Mouse (Mus musculus) frontal cortex, postnatal 14 days (tissue): ENCODE measurements at regions not wholly inside any gene's neighbourhood (a gene's known extent, or its start where the extent isn't known, plus 50 kb on each side); places are given as distances from the start of the nearest gene placed in this dataset.
A peak's percentile ranks its signal among the peaks of the same experiment; 100 is the strongest.

ENCODE experiments used
- DNase-seq, 2 experiments: peaks; one replicate each; pipeline ENCODE4 v3.0.0; 2022; ENCODE audit warnings: low spot score in 2 of 2

DNA sequence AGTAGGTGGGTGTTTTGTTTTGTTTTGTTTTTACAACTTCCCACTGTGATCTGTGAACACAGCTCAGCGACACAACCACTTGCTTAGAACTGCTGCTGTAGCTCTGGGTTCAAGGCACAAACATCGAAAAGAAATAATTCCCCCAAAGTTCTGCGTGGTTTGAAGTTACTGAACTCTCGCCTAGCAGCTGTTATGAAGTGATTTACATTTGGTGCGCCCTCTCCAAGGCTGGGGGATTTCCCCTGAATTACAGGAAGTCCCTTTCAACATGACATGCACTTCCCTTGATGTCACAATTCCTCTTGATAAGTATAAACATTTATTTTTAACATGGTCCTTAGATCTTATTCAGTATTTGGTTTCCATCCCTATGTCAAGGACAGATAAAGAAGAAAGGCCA lies 336.3 kb upstream of the Adgrl2 start:
- no peak for DNase-seq

DNA sequence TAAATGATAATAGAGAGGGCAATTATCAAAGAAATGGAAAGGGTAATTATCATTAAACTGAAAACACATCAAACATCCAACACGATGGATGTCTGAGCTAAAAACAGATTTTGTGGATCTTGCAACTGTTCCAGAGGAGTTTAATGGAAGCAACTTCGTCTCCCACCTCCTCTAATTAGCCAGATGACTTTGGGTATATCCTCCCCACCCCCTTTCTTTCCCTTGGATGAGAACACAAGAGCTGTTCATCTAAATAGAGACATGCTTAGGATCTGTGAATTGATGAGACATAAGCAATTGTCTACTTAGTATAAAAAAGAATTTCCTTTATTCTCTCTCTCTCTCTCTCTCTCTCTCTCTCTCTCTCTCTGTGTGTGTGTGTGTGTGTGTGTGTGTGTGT lies 333.7 kb upstream of the Adgrl2 start:
- DNase-seq, result no peak

DNA sequence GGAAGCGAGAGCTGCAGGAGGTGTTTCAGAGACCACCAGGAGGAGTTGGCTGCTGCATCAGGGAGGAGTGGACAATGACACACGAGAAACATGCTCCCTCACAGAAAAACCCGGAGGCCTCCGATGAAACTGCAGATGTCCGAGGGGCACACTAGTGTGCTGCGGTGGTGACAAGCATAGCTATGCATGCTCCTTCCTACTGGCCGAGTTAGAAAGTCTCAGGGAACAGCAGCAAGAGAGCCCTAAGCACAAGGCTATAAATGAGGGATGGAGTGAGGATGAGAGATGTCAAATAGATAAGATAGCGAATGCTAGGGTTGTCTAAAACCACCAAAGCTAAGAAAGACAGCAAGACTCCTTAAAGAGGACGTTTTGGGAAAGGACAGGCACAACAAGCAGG lies 328.4 kb upstream of the Adgrl2 start:
- no peak for DNase-seq

DNA sequence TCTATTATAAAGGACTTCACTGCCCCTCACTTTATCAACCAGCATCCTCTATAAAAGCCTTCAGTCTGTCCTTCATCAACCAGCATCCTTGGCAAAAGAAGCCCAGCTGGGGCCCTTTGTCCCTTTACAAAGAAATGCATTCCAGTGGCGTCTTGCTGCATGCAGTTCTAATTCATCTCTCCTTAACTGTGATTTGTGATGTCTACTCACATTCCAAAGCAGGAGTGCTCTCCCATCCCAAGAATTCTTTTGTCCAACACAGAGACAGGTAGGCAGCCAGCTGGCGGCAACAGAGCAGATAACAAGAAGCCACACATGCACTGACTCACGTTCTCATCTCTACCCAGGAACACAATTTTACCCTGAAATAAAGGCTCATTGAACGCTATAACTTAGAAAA lies 323.9 kb upstream of the Adgrl2 start:
- DNase-seq, result no peak

DNA sequence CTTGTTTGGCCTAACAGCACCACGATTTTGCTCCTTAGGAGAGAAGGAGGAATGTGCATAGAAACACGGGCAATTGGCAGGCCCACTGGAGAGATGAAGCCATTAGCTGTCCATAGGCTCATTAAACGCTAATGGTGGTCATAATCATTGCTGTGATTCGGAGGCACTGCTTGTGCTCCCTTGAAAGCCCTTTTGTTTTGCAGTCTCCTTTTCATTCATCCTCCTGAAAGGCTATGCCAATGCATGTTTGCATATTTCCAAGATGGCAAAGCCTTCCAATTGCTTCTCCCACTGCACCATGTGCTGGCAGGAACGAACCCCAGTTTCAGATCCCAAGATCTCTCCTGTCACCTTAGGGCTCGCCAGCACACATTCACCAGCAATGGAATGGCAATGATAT lies 322.9 kb upstream of the Adgrl2 start:
- DNase-seq, result no peak

DNA sequence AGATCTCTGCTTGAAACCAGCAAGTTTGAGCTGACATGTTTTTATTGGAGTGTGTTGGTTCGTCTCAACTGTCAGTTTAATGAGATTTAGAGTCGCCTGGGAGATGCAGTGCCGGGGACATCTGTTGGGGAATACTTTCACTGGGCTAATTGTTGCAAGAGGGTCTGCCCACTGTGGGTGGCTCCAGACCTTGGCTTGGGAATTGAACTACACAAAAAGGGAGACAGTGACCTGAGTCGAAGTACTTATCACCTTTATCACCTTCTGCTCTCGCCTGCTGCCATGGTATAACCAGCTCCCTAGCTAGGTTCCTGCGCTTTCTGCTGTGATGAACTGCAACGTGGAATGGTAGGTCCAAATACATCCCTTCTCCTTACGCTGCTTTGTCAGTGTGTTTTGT lies 321.2 kb upstream of the Adgrl2 start:
- no peak for DNase-seq

DNA sequence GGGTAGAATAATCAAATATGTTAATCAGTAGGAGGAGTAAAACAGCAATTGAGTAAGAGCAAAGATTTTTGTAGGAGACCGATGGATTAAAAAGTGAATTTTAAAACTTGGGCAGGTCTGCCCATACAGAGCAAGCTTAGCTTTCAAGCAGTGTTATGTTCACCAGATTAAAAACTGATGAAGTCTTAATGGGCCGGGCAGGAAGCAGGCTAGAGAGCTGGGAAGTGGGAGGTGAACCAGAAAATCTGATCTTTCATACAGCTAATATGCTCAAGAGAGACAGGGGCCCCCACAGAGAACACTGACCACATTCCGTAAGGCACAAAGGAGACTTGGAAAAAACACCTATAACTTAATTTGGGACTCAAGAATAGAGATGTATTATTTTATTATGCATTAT lies 316.4 kb upstream of the Adgrl2 start:
- no peak for DNase-seq

DNA sequence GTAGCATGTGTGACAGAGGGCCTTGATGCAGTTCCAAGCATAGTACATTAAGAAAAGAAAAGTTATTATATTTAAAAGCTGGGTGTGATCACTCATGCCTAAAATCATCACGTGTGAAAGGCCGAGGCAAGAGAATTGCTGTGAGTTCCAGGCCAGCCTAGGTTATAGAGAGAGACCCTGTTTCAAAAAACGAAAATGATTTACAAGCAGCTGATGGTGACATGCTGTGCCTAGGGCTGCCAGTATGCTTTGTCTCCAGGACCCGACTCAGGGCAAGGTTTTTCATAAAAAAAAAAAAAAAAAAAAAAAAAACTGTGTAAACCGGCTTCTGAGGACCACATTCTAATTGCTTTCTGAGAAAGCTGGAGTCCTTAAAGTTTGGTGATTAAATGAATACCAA lies 315.9 kb upstream of the Adgrl2 start:
- DNase-seq, result no peak

DNA sequence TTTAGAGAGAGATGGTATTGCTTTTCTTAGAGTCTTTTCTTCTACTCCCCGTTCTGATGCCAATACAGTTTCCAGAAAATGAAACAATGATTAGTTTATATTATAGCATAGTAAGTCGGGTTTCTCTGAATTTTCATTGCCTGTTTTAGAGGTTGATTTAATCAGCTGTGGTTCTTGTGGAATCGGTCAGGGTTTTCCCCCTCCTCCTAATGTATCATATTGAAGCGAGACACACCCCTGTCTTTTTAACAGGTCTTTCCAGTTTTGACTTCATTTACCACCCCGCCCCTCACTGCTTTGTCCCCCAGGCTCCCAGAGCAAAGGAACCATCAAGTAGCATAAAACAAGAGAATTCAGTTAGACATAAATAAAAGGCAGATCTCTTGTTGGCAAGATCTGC lies 315.1 kb upstream of the Adgrl2 start:
- DNase-seq, result no peak

DNA sequence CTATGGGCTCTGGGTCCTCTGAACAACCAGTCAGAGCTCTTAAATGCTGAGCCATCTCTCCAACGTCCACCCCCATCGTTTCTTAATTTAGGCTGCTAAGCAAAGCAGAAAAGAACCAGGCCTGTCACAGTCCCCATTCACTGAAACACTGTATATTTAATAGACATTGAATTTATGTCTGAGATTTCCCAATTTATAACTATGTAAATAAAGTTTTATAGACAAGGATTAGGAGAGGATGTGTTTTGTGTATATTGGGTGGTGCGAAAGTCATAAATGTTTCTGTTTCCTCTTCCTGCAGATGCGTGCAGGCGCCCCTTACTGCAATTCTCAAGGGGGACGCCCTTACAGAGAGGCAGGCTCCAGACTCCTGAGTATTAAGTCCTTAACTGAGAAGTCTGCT lies 314.7 kb upstream of the Adgrl2 start:
- no peak for DNase-seq

DNA sequence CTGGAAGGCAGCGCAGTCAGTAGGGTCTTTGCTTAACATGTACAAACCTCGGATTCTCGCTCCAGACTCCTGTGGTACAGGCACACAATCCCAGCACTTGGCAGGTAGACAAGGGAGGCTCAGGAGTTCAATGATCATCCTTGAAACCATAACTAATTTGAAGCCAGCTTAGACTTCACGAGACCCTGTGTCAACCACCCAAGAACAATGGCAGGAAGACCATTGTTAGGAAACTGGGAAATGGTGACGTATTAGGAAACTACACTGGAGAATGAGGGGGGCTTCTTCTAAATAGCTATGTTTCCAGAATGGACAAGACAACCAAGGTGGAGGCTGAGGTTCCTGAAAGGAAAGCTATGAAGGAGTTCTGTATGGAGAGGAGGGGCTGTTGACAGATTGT lies 313.1 kb upstream of the Adgrl2 start:
- DNase-seq, result no peak

DNA sequence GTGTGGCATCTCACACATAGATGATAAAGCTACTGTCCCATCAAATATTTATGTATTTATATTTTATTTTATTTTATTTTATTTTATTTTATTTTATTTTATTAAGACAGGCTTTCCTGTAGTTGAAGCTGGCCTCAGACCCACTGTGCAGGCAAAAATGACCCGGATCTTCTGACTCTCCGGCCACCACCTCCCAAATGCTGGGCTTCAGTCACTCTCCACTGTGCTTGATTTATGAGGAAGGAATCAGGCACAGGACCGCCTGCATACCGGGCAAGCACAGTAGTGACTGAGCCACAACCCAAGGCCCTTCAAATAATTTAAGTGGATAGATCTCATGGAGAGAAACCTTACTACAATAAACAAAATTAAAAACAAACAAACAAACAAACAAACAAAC lies 309.6 kb upstream of the Adgrl2 start:
- DNase-seq, result no peak

DNA sequence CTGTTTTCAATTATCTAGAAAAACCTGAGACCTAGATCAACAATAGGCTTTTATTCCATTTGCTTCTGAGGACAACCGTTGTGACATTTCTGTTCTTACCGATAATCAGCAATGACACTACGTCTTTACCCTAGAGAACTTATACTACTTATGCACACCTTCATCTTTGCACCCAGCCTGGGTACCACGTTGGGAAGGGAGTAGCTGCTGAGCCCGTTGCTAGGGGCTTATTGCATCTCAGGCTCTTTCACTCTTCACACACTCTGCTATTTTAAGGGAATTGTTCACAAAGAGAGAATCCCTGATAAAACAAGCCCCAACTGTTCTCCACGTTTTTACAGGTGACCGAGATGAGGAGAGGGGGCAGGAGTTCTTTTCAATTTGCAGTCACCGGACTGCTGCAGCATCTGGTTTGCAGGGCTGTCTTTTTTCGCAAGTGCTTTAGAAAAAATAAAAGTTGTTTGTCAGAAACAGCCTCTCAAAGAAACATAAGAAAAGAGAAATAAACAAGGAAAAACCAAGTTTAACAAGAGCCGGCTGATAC lies 306.1 kb upstream of the Adgrl2 start:
- no peak for DNase-seq

DNA sequence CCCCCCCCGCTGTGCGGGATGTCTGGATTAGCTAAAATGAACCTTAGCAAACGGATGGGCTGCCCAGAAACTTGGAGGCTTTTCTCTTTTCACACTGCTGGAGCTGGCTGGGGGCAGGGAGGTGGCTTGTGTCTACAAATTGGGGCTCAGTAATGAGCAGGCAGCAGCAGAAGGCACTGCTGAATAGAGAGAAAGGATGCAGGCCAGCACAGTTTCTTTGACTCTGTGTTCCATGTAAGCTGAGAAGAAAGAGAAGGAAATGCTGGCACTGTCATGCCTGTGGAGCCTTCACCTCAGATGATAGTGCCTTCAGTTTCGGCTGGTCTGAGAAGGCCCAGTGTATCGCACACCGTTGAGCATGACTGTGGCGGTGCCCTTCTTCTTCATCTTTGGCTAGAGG lies 305.6 kb upstream of the Adgrl2 start:
- DNase-seq, result peak in 1 of 2 experiments; percentile 15

DNA sequence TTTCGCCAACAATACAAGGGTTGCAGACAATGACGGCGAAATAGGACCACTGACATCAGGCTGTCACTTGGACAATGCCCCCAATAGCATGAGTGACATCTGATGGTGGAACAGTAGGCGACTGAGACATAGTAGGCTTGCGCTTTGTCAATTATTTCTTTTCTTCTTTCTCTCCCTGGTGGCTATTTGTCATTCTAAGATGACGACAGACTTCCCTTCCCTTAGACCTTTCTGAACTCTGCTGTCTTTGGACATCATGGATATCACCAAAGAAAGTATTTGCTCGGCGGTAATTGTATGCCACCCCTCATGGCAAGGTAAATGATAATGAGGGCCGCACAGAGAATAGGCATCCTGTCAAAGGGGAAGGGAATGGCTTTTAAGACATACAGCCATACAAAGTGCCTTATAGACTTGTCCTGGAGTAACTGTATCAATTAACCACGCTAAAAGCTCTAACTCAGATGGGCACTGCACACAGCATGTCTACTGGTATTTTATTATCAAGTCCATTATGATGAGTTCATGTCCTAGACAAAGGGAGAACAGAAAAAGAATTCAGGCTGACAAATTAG lies 305.0 kb upstream of the Adgrl2 start:
- no peak for DNase-seq

DNA sequence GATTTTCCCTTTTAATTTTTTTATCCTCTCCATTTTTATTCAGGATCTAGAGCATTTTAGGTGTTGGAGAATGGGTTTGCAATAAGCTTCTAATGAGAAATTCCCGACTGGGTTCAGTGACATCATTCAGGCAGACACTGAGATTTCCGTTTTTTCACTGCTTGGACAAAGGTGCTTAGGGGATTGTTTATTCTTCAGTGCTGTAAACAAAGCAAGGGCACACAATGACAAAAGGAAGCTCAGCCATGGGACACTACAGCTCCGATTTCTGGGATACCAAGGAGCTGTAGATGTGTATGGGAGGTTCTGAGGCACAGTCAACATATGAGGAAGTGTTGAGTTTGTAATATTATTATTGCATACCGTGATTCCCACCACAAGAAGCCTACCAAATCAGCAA lies 304.1 kb upstream of the Adgrl2 start:
- no peak for DNase-seq

DNA sequence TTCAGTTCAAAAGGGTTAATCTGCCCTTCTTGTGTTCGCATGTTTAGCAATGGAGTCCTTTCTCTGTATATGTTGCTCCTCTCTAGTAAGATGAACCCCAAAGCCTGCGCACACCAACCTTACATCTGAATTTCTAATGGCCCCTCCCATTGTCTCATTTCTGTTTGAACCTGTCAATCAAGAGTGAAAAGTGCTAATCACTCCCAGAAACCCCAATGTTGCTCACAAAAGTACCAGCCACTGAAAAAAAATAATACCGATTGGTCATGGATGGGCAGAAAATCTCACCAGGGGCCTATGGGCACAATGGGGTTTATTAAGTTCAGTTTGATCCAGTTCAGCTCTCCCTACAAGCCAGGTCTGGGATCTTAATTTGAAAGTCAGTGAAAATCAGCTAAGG lies 302.1 kb upstream of the Adgrl2 start:
- no peak for DNase-seq

DNA sequence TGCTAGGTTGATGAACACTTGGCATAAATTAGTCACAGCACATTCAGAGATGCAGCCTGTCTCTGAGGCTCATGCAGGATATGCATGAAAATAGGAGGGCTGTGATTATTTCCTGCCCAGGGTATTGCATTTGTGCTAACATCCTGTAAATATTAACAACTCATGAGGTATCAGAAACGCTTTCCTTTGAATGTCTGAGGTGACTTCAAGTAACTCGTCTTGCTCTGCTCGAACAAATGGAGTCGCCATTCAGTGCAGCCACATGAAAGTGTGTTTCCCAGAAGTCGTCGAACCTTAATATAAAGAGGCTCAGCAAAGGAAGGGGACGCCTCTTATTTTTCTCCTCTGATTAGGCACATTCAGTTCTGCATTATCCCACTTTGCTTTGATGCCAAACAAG lies 301.1 kb upstream of the Adgrl2 start:
- DNase-seq, result no peak

DNA sequence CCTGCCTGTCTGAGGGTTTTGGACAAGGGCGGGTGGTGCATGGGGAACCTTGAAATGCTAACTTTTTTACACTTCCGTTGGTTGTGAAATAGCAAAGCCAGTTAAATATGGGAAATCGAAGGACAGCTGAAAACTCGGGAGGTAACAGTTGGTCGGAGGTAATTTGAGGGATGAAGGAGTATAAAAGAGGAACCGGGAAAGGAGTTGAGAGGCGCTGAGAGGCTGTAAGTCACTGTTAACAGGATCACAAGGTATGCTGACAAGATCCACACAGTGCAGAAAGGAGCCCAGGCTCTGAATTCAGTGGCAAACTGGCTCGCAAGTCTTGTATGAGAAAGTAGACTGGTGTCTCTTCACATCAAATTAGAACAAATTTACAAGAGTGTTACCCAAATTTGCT lies 299.9 kb upstream of the Adgrl2 start:
- DNase-seq, result no peak

DNA sequence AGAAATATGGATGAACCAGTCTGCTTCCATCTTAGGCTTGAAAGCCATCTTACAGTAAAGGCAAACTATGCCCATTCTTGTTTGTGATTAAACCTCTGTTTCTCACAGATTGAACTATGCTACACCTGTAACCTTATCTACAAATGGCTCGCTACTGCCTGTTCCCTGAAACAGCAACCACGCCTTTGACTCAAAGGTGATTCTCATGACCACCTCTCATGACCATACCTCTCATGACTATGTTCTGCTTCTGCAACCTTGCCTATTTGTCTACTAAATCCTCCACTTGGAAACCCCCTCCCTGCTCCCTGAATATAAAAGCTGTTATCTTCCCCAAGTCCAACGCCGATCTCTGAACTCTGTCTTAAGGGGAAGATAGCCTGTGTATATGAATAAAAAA lies 296.7 kb upstream of the Adgrl2 start:
- DNase-seq, result no peak

DNA sequence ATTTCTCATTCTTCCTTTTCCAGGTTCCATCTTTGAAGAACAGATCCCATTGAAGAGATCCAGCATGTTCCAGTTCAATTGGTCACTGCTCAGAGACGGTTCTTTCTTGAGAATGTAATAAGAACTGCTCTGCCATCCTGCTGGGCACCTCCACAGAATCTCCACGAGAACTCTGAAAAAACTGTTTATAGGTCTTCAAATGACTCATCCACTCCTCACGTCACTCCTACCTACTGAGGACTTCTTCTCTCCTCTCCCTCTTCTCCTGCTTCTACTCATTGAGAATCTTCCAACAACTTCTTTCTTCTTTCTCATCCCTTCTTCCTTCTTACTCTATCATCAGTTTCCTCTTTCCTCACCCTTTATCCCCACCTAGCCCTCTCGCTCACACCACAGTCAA lies 294.6 kb upstream of the Adgrl2 start:
- no peak for DNase-seq

DNA sequence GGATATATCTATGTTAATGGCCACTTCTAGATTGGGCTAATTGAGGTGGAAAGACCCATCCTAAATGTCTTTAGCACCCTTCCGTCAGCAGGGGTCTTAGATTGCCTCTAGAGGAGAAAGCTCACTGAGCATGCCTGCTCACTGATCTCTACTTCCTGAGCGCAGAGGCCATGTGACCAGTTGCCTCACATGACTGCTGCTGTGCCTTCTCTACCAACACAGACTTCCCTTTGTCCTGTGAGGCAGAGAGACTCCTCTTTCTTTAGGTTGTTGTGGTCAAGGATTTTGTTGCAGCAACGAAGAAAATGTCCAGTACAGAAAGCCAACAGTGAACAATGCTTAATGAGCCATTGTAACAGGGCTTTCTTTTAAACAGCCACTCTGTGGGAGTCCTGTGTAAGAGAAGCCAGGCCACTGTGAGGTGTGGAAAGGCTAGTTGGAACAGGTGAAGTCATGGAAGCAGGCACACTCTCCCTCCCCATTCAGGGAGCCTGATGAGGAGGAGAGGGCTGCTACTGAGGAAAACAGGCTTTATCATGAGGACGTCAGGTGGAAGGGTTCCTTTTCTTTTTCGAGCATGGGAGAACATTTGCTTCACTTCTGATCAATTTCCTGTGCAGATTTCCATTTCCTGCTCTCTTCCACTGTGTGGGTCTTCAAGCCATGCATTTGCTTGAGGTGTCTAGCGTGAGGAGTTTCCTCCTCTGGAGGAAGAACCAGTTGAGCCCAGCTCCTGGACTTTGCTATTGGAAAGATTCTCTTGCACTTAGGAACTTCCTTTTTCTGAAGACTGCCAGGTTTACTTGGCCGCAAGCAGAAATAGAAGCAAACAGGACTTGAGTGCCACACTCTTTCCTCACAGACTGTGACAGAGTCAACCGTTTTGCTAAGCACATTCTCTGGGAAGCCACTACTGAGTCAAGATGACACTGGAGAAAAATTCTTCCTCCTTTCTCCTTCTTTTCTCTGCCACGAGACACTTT lies 290.7 kb upstream of the Adgrl2 start:
- DNase-seq, result no peak

DNA sequence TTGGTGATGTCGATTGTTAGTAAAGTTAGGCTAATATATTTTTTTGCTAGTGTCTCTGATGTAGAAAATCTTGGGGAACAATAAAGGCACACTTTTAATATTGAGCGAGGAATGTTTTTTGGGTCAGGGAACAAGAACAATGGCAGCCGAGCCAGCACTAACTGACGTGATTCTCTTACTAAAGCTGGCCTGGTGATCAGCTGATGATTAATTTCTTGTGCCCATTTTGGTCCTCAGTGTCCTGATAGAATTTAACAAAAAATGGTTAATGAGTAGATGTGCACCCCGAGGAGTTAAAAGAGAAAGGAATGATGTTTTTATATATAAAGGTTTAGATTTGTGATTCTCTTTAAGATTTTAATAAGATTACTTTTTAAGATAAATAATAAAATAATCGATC lies 289.0 kb upstream of the Adgrl2 start:
- no peak for DNase-seq
